Comparison of ENCODE assay signal across 11 mouse cellular contexts in genomic region chr10:80946684-80947437, GRCm38 (mm10). TPM values are rescaled to one million over a fixed set of nuclear protein-coding genes. Genes with fewer than 3 reads are reported as not detected.
DNase-seq lines count a peak whose midpoint lies in the region; TF ChIP-seq lines count a peak whose summit lies in the region.
"Had no signal": no experiment of that assay in that cellular context is flagged by ENCODE, and none has a peak within 500 bp of the region (broad histone marks: within the 10 kb centered on the region; RNA-seq: fewer than 3 reads in every experiment).

No protein-coding gene starts in this region.

- 70% methylated on average over 14 of the region's 14 CpGs for WGBS in heart, adult 2 months
- WGBS in lung, adult 2 months, result 67% methylated on average over 14 of the region's 14 CpGs
- WGBS in small intestine, adult 2 months, result 69% methylated on average over 14 of the region's 14 CpGs

- 0 out of 2 replicates have a peak, but pooled peaks have one; percentile 10 for TF ChIP-seq EP300 in heart, adult 2 months (IDR thresholded peaks at IDR 0.05; ENCODE audit: insufficient read depth, low read depth, low read length)

- H3K4me3 ChIP-seq in heart, adult 2 months, result no peak overlapping the region
- H3K4me3 ChIP-seq in lung, adult 2 months (replicated peaks; ENCODE audit: extremely low read depth, low read depth, low read length), result no peak overlapping the region
- H3K4me3 ChIP-seq in small intestine, adult 2 months (ENCODE audit: low read depth, low read length), result no peak overlapping the region
- H3K4me3 ChIP-seq: erythroblast, embryonic 14.5 days; hindbrain, embryonic 15.5 days; midbrain, embryonic 15.5 days had no signal

- no peak overlapping the region for H3K9ac ChIP-seq in heart, adult 2 months (ENCODE audit: low read depth, low read length)
- H3K9ac ChIP-seq: hindbrain, embryonic 15.5 days; midbrain, embryonic 15.5 days had no signal

- H3K4me1 ChIP-seq in heart, adult 2 months (ENCODE audit: control insufficient read depth, insufficient read depth, low read length), result peaks cover 12% of the 10 kb centered on the region
- H3K4me1 ChIP-seq in lung, adult 2 months (ENCODE audit: control insufficient read depth, insufficient read depth, low read length), result peaks cover 16% of the 10 kb centered on the region
- H3K4me1 ChIP-seq in small intestine, adult 2 months (ENCODE audit: control insufficient read depth, insufficient read depth, insufficient read length, low read length), result peaks cover 25% of the 10 kb centered on the region
- H3K4me1 ChIP-seq: hindbrain, embryonic 15.5 days; midbrain, embryonic 15.5 days had no signal

- H3K36me3 ChIP-seq in heart, adult 2 months (ENCODE audit: control insufficient read depth, insufficient read depth, low read length), result no peaks in the 10 kb centered on the region
- H3K36me3 ChIP-seq in small intestine, adult 2 months (ENCODE audit: control insufficient read depth, insufficient read depth, low read length), result no peaks in the 10 kb centered on the region
- H3K36me3 ChIP-seq: hindbrain, embryonic 15.5 days; midbrain, embryonic 15.5 days had no signal

- peak; percentile 57 for TF ChIP-seq CTCF in heart, adult 2 months (IDR thresholded peaks at IDR 0.05)
- peak; percentile 32 for TF ChIP-seq CTCF in lung, adult 2 months (IDR thresholded peaks at IDR 0.05; ENCODE audit: insufficient read depth, low read length)
- peak; percentile 59; the same call in 1 of the 2 replicates for TF ChIP-seq CTCF in small intestine, adult 2 months (IDR thresholded peaks at IDR 0.05; ENCODE audit: extremely low read depth, insufficient read length, insufficient replicate concordance, low read depth, low read length)

- intact Hi-C loops in heart, adult 2 months (cut with DNase I), result no loop called here
- intact Hi-C loops in heart, postnatal 10 days (cut with DNase I), result no loop called here

- DNase-seq in heart, adult 2 months, result no peak
- DNase-seq in heart, postnatal 10 days, result no peak
- no peak for DNase-seq in lung, adult 2 months
- no peak for DNase-seq in lung, postnatal 4 days
- peak; percentile 87 for DNase-seq in ZHBTc4 (ENCODE audit: low read depth, low spot score)
- no peak for DNase-seq in thymus, postnatal 36 days
- DNase-seq in urinary bladder, postnatal 10 days (ENCODE audit: low spot score), result no peak

- H3K27me3 ChIP-seq in heart, adult 2 months (ENCODE audit: control insufficient read depth, insufficient read depth, low read length), result no peaks in the 10 kb centered on the region
- H3K27me3 ChIP-seq in small intestine, adult 2 months (ENCODE audit: control insufficient read depth, insufficient read depth, low read length), result no peaks in the 10 kb centered on the region
- H3K27me3 ChIP-seq: hindbrain, embryonic 15.5 days; midbrain, embryonic 15.5 days had no signal

- no peaks in the 10 kb centered on the region for H3K79me2 ChIP-seq in heart, adult 2 months (replicated peaks; ENCODE audit: control insufficient read depth, insufficient read depth, low read length)

- TF ChIP-seq POLR2A in heart, adult 2 months (IDR thresholded peaks at IDR 0.05; ENCODE audit: insufficient read depth, low read depth, low read length), result no peak
- TF ChIP-seq POLR2A in lung, adult 2 months (IDR thresholded peaks at IDR 0.05; ENCODE audit: borderline replicate concordance, extremely low read depth, low read depth, low read length), result no peak
- no peak for TF ChIP-seq POLR2A in small intestine, adult 2 months (IDR thresholded peaks at IDR 0.05; ENCODE audit: low read depth, low read length)

- H3K27ac ChIP-seq in heart, adult 2 months, result peak overlapping the region; percentile 42; the same call in 1 of the 2 replicates
- H3K27ac ChIP-seq in small intestine, adult 2 months (ENCODE audit: insufficient read depth, low read depth, low read length), result no peak overlapping the region
- H3K27ac ChIP-seq: hindbrain, embryonic 15.5 days; midbrain, embryonic 15.5 days had no signal

RNA-seq across cellular contexts. Expression of gene Gadd45b, which starts 17.0 kb away (rescaled TPM):
- total RNA-seq in heart, adult 2 months (2021), result 10 to 100 TPM; 10.9 to 13.9 TPM
- polyA plus RNA-seq in heart, adult 2 months (2012; rRNA removed), result 10.0 and 10.1 TPM in 2 replicates
- 10 to 100 TPM; 11.5 to 18.3 TPM for total RNA-seq in heart, postnatal 10 days (2021)
- polyA plus RNA-seq in lung, adult 2 months (2012; rRNA removed), result 103 and 120 TPM in 2 replicates
- 16.2 and 29.7 TPM in 2 replicates for polyA plus RNA-seq in small intestine, adult 2 months (2012; rRNA removed)

RNA-seq across cellular contexts. Expression of gene Lmnb2, which starts 28.8 kb away (rescaled TPM):
- total RNA-seq in heart, adult 2 months (2021), result 1 to 10 TPM; 3.6 to 5.4 TPM
- 5.4 and 7.4 TPM in 2 replicates for polyA plus RNA-seq in heart, adult 2 months (2012; rRNA removed)
- total RNA-seq in heart, postnatal 10 days (2021), result 10 to 100 TPM; 10.2 to 11.9 TPM
- polyA plus RNA-seq in lung, adult 2 months (2012; rRNA removed), result 9.4 and 11.3 TPM in 2 replicates
- 14.5 and 29.2 TPM in 2 replicates for polyA plus RNA-seq in small intestine, adult 2 months (2012; rRNA removed)

RNA-seq across cellular contexts. Expression of gene Timm13, which starts 46.1 kb away (rescaled TPM):
- 100 to 1,000 TPM; 126 to 133 TPM for total RNA-seq in heart, adult 2 months (2021)
- 151 and 188 TPM in 2 replicates for polyA plus RNA-seq in heart, adult 2 months (2012; rRNA removed)
- 100 to 1,000 TPM; 163 to 175 TPM for total RNA-seq in heart, postnatal 10 days (2021)
- 157 and 196 TPM in 2 replicates for polyA plus RNA-seq in lung, adult 2 months (2012; rRNA removed)
- polyA plus RNA-seq in small intestine, adult 2 months (2012; rRNA removed), result 132 and 250 TPM in 2 replicates
